Mouse (Mus musculus): ENCODE measurements around the gene Pcsk1n. TPM values are rescaled to one million over a fixed set of nuclear protein-coding genes. Genes with fewer than 3 reads are reported as not detected.
"Not testable (repeated sequence)": the region's sequence is repeated elsewhere in the genome, so short reads cannot be mapped to it uniquely, and the experiment has no call there.

The Pcsk1n gene
- total RNA-seq (2021) = under 1 TPM in 1 of 2 experiments, not detected in 1; 0.25 TPM

GRCm38 (mm10) chrX:7919601-7920383 lies at the start of gene Pcsk1n:
TSS of gene Pcsk1n (plus strand) at chrX:7919822.
- intact Hi-C loops (cut with DNase I) = no loop called here
- DNase-seq = no peak

GRCm38 (mm10) chrX:7869826-7870225 lies 49.8 kb upstream of the Pcsk1n start:
- intact Hi-C loops (cut with DNase I) = no loop called here
- DNase-seq = no peak

GRCm38 (mm10) chrX:7878007-7878419 lies 41.6 kb upstream of the Pcsk1n start, which contains the start of gene Pim2:
TSS of gene Pim2 (plus strand) at chrX:7878262.
- intact Hi-C loops (cut with DNase I) = no loop called here
- DNase-seq = peak; percentile 57 to 61

GRCm38 (mm10) chrX:7878495-7878894 lies 41.1 kb upstream of the Pcsk1n start:
- DNase-seq = no peak
- intact Hi-C loops (cut with DNase I) = no loop called here

GRCm38 (mm10) chrX:7879819-7880218 lies 39.8 kb upstream of the Pcsk1n start:
- peak; percentile 39 to 40 for DNase-seq
- intact Hi-C loops (cut with DNase I) = loop anchor here (10.0 kb wide), 1 partner anchor 85 kb away; no protein-coding TSS in a partner anchor

- intact Hi-C loops (cut with DNase I) = loop anchor here (10.0 kb wide), 1 partner anchor 89 kb away; no protein-coding TSS in a partner anchor
- peak; percentile 83 to 84 for DNase-seq
Observed at GRCm38 (mm10) chrX:7883841-7884567, 35.6 kb upstream of the Pcsk1n start, which contains the start of gene Slc35a2. TSS of gene Slc35a2 (plus strand) at chrX:7884028.

GRCm38 (mm10) chrX:7898211-7898610 lies 21.4 kb upstream of the Pcsk1n start:
- DNase-seq = no peak
- intact Hi-C loops (cut with DNase I) = no loop called here

- DNase-seq = peak; percentile 80 to 81
- intact Hi-C loops (cut with DNase I) = no loop called here
Observed at GRCm38 (mm10) chrX:7898880-7899874, 20.4 kb upstream of the Pcsk1n start, which contains the start of the genes Pqbp1 and Timm17b. TSS of gene Pqbp1 (minus strand) at chrX:7899269. TSS of gene Timm17b (plus strand) at chrX:7899357.

- DNase-seq = no peak
- intact Hi-C loops (cut with DNase I) = loop anchor here (5.0 kb wide), 1 partner anchor 168 kb away; the partner anchor contains the start of gene Suv39h1
Observed at GRCm38 (mm10) chrX:7904441-7904840, 15.2 kb upstream of the Pcsk1n start.

GRCm38 (mm10) chrX:7907735-7908134 lies 11.9 kb upstream of the Pcsk1n start, which contains the start of gene Gm10491:
TSS of gene Gm10491 (minus strand) at chrX:7907835.
- DNase-seq = no peak
- intact Hi-C loops (cut with DNase I) = no loop called here

GRCm38 (mm10) chrX:7909242-7909641 lies 10.4 kb upstream of the Pcsk1n start, which contains the start of gene Gm10490:
TSS of gene Gm10490 (plus strand) at chrX:7909542.
- DNase-seq; intact Hi-C loops (cut with DNase I): not testable (repeated sequence)

GRCm38 (mm10) chrX:7910473-7910872 lies 9.1 kb upstream of the Pcsk1n start:
- DNase-seq = no peak
- intact Hi-C loops (cut with DNase I) = no loop called here

- peak in 1 of 2 experiments; percentile 14 for DNase-seq
- intact Hi-C loops (cut with DNase I) = loop anchor here (2.0 kb wide), 1 partner anchor 101 kb away; no protein-coding TSS in a partner anchor
Observed at GRCm38 (mm10) chrX:7915669-7916068, 4.0 kb upstream of the Pcsk1n start.

GRCm38 (mm10) chrX:7917960-7918359 lies 1.7 kb upstream of the Pcsk1n start:
- DNase-seq; intact Hi-C loops (cut with DNase I): not testable (repeated sequence)

- intact Hi-C loops (cut with DNase I) = no loop called here
- no peak for DNase-seq
Observed at GRCm38 (mm10) chrX:7922032-7922431, 2.4 kb downstream of the Pcsk1n start.

- intact Hi-C loops (cut with DNase I) = no loop called here
- DNase-seq = no peak
Observed at GRCm38 (mm10) chrX:7926266-7926665, 6.6 kb downstream of the Pcsk1n start.

GRCm38 (mm10) chrX:7927116-7927515 lies 7.5 kb downstream of the Pcsk1n start:
- no peak for DNase-seq
- intact Hi-C loops (cut with DNase I) = no loop called here

GRCm38 (mm10) chrX:7928270-7928790 lies 8.7 kb downstream of the Pcsk1n start, which contains the start of gene Eras:
TSS of gene Eras (minus strand) at chrX:7928607.
- DNase-seq = no peak
- intact Hi-C loops (cut with DNase I) = no loop called here

GRCm38 (mm10) chrX:7936874-7937273 lies 17.3 kb downstream of the Pcsk1n start:
- intact Hi-C loops (cut with DNase I) = no loop called here

More at GRCm38 (mm10) chrX:7936874-7937273, 17.3 kb downstream of the Pcsk1n start:
- DNase-seq = no peak

Data from heart, postnatal 36 days (tissue).